Mouse (Mus musculus) MEL (cell line): ENCODE measurements at regions not wholly inside any gene's neighbourhood (a gene's known extent, or its start where the extent isn't known, plus 50 kb on each side); places are given as distances from the start of the nearest gene placed in this dataset.

Experiments used
- DNase-seq: peaks from one replicate; pipeline ENCODE4 v3.0.0; 2011; ENCODE audit warnings: low read depth, low spot score
- H3K27ac ChIP-seq: 2 replicates; pipeline ENCODE4 v1.5.1; 2012; ENCODE audit warnings: low read depth, mild to moderate bottlenecking, control low read depth, low read length, moderate library complexity; ENCODE audit not compliant: control insufficient read depth
- H3K27me3 ChIP-seq, 2 experiments: fragments of 150-350 bp in 1 of 2; sonication (generic) in 1 of 2; 2 replicates each; pipeline ENCODE4 v1.6.1; 2012; ENCODE audit warnings: low read length in 2 of 2, mild to moderate bottlenecking in 2 of 2, improper control_type of control experiment in 1 of 2, moderate library complexity in 1 of 2; ENCODE audit not compliant: insufficient read depth in 2 of 2, control insufficient read depth in 1 of 2
- H3K36me3 ChIP-seq, 2 experiments: 2 replicates each; pipeline ENCODE4 v1.6.1; 2012 to 2014; ENCODE audit warnings: low read length in 2 of 2, improper control_type of control experiment in 1 of 2, inconsistent platforms in 1 of 2, mild to moderate bottlenecking in 1 of 2; ENCODE audit not compliant: insufficient read depth in 2 of 2, control insufficient read depth in 1 of 2
- H3K4me1 ChIP-seq, 2 experiments: fragments of 150-350 bp in 1 of 2; sonication (generic) in 1 of 2; 2 replicates each; pipeline ENCODE4 v1.6.1; 2012; ENCODE audit warnings: low read length in 2 of 2, improper control_type of control experiment in 1 of 2, mild to moderate bottlenecking in 1 of 2; ENCODE audit not compliant: insufficient read depth in 2 of 2, control insufficient read depth in 1 of 2
- H3K4me3 ChIP-seq, 2 experiments: fragments of 150-350 bp in 1 of 2; sonication (generic) in 1 of 2; 2 replicates each; pipeline ENCODE4 v1.5.1; 2012; ENCODE audit warnings: low read depth in 2 of 2, low read length in 2 of 2, mild to moderate bottlenecking in 2 of 2, moderate library complexity in 2 of 2, control low read depth in 1 of 2, improper control_type of control experiment in 1 of 2; ENCODE audit not compliant: control insufficient read depth in 1 of 2, insufficient read depth in 1 of 2
- H3K79me2 ChIP-seq: 2 replicates; pipeline ENCODE4 v1.6.1; 2012; ENCODE audit warnings: mild to moderate bottlenecking, low read length, moderate library complexity; ENCODE audit not compliant: control insufficient read depth, poor library complexity, insufficient read depth
- H3K9ac ChIP-seq: 2 replicates; pipeline ENCODE4 v1.6.1; 2012; ENCODE audit warnings: low read depth, mild to moderate bottlenecking, control low read depth, low read length, moderate library complexity; ENCODE audit not compliant: control insufficient read depth, poor library complexity, severe bottlenecking
- H3K9me3 ChIP-seq: fragments of 150-350 bp; sonication (generic); replicated peaks from 2 replicates; pipeline ENCODE4 v1.6.1; 2012; ENCODE audit warnings: mild to moderate bottlenecking, low read length, improper control_type of control experiment, moderate library complexity; ENCODE audit not compliant: insufficient read depth
- CHD1 ChIP-seq: IDR thresholded peaks from 2 replicates; pipeline ENCODE4 v1.6.1; 2012; ENCODE audit warnings: low read depth, mild to moderate bottlenecking, inconsistent platforms, low read length, improper control_type of control experiment
- CHD2 ChIP-seq: IDR thresholded peaks from 2 replicates; pipeline ENCODE4 v1.6.1; 2011; ENCODE audit warnings: low read length, improper control_type of control experiment
- ELF1 ChIP-seq: IDR thresholded peaks from 2 replicates; pipeline ENCODE4 v1.6.1; 2014; ENCODE audit warnings: low read depth, mild to moderate bottlenecking, inconsistent platforms, low read length, improper control_type of control experiment, moderate library complexity
- JUND ChIP-seq: IDR thresholded peaks from 2 replicates; pipeline ENCODE4 v1.6.1; 2011; ENCODE audit warnings: low read depth, mild to moderate bottlenecking, improper control_type of control experiment, low read length
- KAT2A ChIP-seq: conservative IDR thresholded peaks from 2 replicates; pipeline ENCODE4 v1.6.1; 2012; ENCODE audit warnings: low read depth, low read length, improper control_type of control experiment, inconsistent platforms
- MAFK ChIP-seq: IDR thresholded peaks from 2 replicates; pipeline ENCODE4 v1.6.1; 2011; ENCODE audit warnings: low read depth, mild to moderate bottlenecking, low read length, improper control_type of control experiment, borderline replicate concordance
- MAZ ChIP-seq: IDR thresholded peaks from 2 replicates; pipeline ENCODE4 v1.6.1; 2012; ENCODE audit warnings: low read depth, mild to moderate bottlenecking, inconsistent platforms, low read length, improper control_type of control experiment
- MXI1 ChIP-seq: IDR thresholded peaks from 2 replicates; pipeline ENCODE4 v1.6.1; 2011; ENCODE audit warnings: mild to moderate bottlenecking, low read depth, low read length, improper control_type of control experiment
- MYB ChIP-seq: IDR thresholded peaks from 2 replicates; pipeline ENCODE4 v1.6.1; 2011; ENCODE audit warnings: mild to moderate bottlenecking, low read depth, low read length, improper control_type of control experiment
- NELFE ChIP-seq: IDR thresholded peaks from 2 replicates; pipeline ENCODE4 v1.6.1; 2011; ENCODE audit warnings: low read depth, low read length, improper control_type of control experiment
- NRF1 ChIP-seq: IDR thresholded peaks from 2 replicates; pipeline ENCODE4 v1.6.1; 2014; ENCODE audit warnings: low read depth, mild to moderate bottlenecking, inconsistent platforms, low read length, improper control_type of control experiment, moderate library complexity; ENCODE audit not compliant: poor library complexity, insufficient read depth, severe bottlenecking
- POLR2A ChIP-seq, 2 experiments: IDR thresholded peaks; 2 replicates each; pipeline ENCODE4 v1.6.1; 2011 to 2012; ENCODE audit warnings: low read length in 2 of 2, mild to moderate bottlenecking in 2 of 2, control low read depth in 1 of 2, improper control_type of control experiment in 1 of 2, low read depth in 1 of 2, moderate library complexity in 1 of 2; ENCODE audit not compliant: control insufficient read depth in 1 of 2, insufficient read depth in 1 of 2, poor library complexity in 1 of 2
- POLR2AphosphoS5 ChIP-seq: IDR thresholded peaks from 2 replicates; pipeline ENCODE4 v1.6.1; 2012; ENCODE audit warnings: low read depth, borderline replicate concordance, mild to moderate bottlenecking, inconsistent platforms, low read length, moderate library complexity, mixed read lengths
- SIN3A ChIP-seq: IDR thresholded peaks from 2 replicates; pipeline ENCODE4 v1.6.1; 2012; ENCODE audit warnings: low read length, improper control_type of control experiment, inconsistent platforms
- SMC3 ChIP-seq: IDR thresholded peaks from 2 replicates; pipeline ENCODE4 v1.6.1; 2011; ENCODE audit warnings: low read depth, low read length, improper control_type of control experiment
- TAL1 ChIP-seq: IDR thresholded peaks from 2 replicates; pipeline ENCODE4 v1.6.1; 2012; ENCODE audit warnings: mild to moderate bottlenecking, inconsistent platforms, low read length, moderate library complexity, mixed read lengths
- TBP ChIP-seq: IDR thresholded peaks from 2 replicates; pipeline ENCODE4 v1.8.0; 2011; ENCODE audit warnings: low read depth, low read length, improper control_type of control experiment
- TCF12 ChIP-seq: IDR thresholded peaks from 2 replicates; pipeline ENCODE4 v1.6.1; 2014; ENCODE audit warnings: low read depth, mild to moderate bottlenecking, inconsistent platforms, low read length, improper control_type of control experiment, moderate library complexity
- UBTF ChIP-seq: IDR thresholded peaks from 2 replicates; pipeline ENCODE4 v1.6.1; 2012; ENCODE audit warnings: low read depth, mild to moderate bottlenecking, inconsistent platforms, low read length, improper control_type of control experiment, moderate library complexity, borderline replicate concordance; ENCODE audit not compliant: insufficient read depth
- USF2 ChIP-seq, 2 experiments: IDR thresholded peaks; 2 replicates each; pipeline ENCODE4 v1.6.1; 2011 to 2012; ENCODE audit warnings: improper control_type of control experiment in 2 of 2, low read length in 2 of 2, borderline replicate concordance in 1 of 2, inconsistent platforms in 1 of 2, low read depth in 1 of 2, mild to moderate bottlenecking in 1 of 2; ENCODE audit not compliant: insufficient read depth in 1 of 2
- ZNF384 ChIP-seq: IDR thresholded peaks from 2 replicates; pipeline ENCODE4 v1.6.1; 2012; ENCODE audit warnings: low read depth, mild to moderate bottlenecking, inconsistent platforms, low read length, improper control_type of control experiment

DNA sequence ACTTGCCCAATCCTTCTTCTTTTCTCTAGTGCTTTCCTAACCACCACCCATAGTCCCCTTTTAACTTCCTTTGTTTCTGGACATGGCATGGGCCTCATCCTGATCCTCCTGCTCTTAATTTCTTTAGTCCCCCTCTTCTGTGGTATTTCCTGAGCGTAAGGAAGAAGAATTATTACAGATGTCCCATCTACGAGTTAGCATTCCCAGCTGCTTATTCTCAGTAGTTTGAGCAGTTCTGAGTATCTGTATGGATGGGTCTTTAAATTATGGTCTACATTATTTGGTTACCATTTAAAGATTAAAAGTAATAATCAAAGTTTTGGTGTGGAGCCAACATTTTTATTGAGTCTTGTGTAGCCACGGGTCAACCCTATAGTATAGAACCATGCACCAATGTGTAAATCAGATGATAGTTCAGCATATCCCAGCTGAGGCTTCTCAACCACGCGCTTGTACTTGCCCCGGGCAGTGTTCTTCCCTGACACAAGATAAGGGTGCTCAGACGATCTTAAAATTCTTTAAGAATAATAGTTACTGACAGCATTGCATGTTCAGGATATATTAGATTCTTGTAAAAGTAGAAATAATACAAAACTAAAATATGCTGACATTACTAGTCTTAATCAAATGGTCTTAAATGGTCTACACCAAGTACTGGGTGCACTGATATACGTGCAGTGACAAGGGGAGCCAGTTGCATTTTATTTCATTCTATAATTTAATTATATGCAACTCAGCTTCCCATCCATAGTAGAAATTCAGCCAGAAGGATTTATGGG is 470.5 kb upstream of the Sphkap start:
- Histone ChIP-seq H3K36me3 (no peaks in the 10 kb centered on the region), H3K27me3 (no peaks in the 10 kb centered on the region), H3K79me2 (no peaks in the 10 kb centered on the region), H3K27ac (no peak overlapping the region), H3K4me1 (no peaks in the 10 kb centered on the region), H3K9ac (no peak overlapping the region), H3K4me3 (no peak overlapping the region), H3K9me3 (no peaks in the 10 kb centered on the region)
- DNase-seq: no peak
- TF ChIP-seq MAFK: no peak
- no peak for TF ChIP-seq TAL1
- no peak for TF ChIP-seq USF2 (IDR thresholded peaks at IDR 0.05; ENCODE audit: borderline replicate concordance in 1 of 2, insufficient read depth in 1 of 2, low read depth in 1 of 2, low read length in 2 of 2)
- TF ChIP-seq CHD2: no peak
- TF ChIP-seq SIN3A: no peak

DNA sequence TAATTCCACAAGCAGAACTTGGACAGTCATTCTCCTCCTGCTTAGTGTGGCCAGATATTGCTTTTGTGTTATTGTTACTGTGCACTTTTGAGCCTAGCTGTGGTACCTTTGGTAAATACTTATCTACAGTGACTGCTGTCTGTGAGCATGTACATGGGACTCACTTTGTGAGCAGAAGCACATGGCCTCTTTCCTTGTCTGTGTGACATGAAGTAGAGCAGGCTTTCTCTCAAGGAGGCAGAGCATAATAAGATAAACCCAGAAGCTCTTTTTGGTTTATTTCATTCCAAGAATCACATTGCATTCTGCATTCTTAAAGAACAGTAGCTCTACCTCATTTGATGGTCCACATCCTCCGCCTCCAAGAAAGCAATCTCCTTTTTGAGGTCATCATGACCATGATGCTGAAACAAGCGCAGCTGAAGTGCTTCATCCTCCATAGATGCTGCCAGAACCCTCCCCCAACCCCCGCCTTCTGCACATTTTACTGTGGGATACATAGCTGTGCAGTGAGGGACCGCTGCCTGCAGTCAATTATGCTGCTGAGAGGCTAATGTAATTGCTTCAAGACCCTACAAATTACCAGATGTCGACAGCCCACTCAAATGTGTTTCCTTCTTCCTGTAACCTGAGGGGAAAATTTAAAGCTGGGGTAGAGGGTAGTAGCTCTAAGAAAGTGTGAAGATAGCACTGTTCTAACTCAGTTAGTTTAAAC is 463.0 kb upstream of the Sphkap start:
- Histone ChIP-seq H3K27me3 (no peaks in the 10 kb centered on the region), H3K4me1 (no peaks in the 10 kb centered on the region), H3K4me3 (no peak overlapping the region), H3K9ac (no peak overlapping the region)
- TF ChIP-seq MAZ: no peak
- TF ChIP-seq, all 39 proteins: peak for 0
- Histone ChIP-seq H3K27ac (no peak overlapping the region), H3K79me2 (no peaks in the 10 kb centered on the region), H3K9me3 (no peaks in the 10 kb centered on the region), H3K36me3 (no peaks in the 10 kb centered on the region)
- DNase-seq: no peak

DNA sequence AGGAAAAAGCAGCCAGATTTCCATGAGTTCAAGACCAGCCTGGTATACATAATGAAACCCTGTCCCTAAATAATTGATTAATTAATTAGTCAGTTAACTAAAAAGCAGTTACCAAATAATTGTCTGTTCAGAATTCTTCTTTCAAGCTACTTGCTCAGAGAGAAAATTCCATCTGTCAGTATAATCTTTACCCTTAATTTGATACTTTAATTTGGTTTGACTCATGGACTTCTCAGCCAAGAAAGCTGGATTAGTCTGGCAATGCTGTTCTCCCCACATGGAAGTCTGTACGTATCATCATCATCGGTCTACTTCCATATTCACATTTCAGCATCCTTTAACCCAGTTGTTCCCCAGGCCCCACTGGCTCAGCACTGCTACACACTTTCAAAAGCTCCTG is 461.0 kb upstream of the Sphkap start:
- Histone ChIP-seq H3K27me3 (no peaks in the 10 kb centered on the region), H3K4me1 (no peaks in the 10 kb centered on the region), H3K4me3 (no peak overlapping the region), H3K79me2 (no peaks in the 10 kb centered on the region), H3K36me3 (no peaks in the 10 kb centered on the region), H3K9me3 (no peaks in the 10 kb centered on the region), H3K9ac (no peak overlapping the region), H3K27ac (no peak overlapping the region)
- DNase-seq: no peak
- no peak for TF ChIP-seq CHD2
- no peak for TF ChIP-seq UBTF
- TF ChIP-seq KAT2A: no peak
- no peak for TF ChIP-seq TCF12
- TF ChIP-seq CHD1: no peak
- TF ChIP-seq MAZ: no peak
- TF ChIP-seq TBP: no peak
- TF ChIP-seq ELF1: no peak
- no peak for TF ChIP-seq ZNF384
- no peak for TF ChIP-seq NRF1
- TF ChIP-seq SMC3: no peak
- no peak for TF ChIP-seq POLR2AphosphoS5
- no peak for TF ChIP-seq POLR2A (IDR thresholded peaks at IDR 0.05; ENCODE audit: control insufficient read depth in 1 of 2, insufficient read depth in 1 of 2, low read depth in 1 of 2, low read length in 2 of 2, poor library complexity in 1 of 2)
- TF ChIP-seq NELFE: no peak
- TF ChIP-seq JUND: no peak
- no peak for TF ChIP-seq MYB
- no peak for TF ChIP-seq MXI1
